Mouse (Mus musculus): ENCODE measurements around the gene Ptch2. TPM values are rescaled to one million over a fixed set of nuclear protein-coding genes. Genes with fewer than 3 reads are reported as not detected.

Ptch2 gene
- polyA plus RNA-seq, 1 experiment from 2014 or later = 7.1 TPM

DNA sequence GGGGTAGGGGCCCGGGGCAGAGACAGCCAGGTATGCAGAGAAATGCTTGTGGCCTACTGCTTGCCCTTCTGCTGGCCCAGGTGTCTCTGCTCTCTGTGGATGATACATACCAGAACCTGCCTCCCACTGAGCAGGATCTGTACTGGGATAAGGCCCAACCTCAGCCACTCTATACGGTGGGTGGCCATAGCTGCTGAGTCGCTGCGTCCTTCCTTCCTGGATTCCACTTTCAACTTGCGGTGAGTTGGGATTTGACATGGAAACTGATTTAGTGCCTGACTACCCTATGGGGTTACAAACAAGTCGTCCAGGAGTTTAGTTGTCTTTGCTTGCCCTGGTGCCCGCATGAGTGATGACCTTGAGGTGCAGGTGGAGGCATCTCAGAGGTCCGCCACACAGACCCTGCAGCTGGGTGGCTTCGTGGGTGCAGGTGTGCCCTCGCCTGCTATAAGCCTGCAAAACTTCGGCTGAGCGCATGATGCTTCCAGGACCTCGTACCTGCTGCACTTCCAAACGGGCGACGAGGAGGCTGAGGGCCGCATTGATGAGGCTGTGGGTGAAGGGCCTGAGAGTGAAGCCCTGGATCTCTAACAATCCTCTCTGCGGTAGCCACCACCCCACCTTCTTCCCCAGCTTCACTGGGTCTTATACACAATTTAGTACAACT lies 52.3 kb downstream of the Ptch2 start:
- Histone ChIP-seq H3K9ac (replicated peaks) (no peak overlapping the region), H3K4me3 (replicated peaks) (no peak overlapping the region), H3K4me2 (no peak overlapping the region), H3K9me3 (replicated peaks) (no peaks in the 10 kb centered on the region), H3K4me1 (peaks cover 9% of the 10 kb centered on the region), H3K27me3 (replicated peaks) (no peaks in the 10 kb centered on the region), H3K27ac (replicated peaks) (no peak overlapping the region), H3K36me3 (peaks cover 34% of the 10 kb centered on the region)
- WGBS = 88% methylated on average over 18 of the region's 18 CpGs
- no peak for ATAC-seq (ENCODE audit: low FRiP score)

GRCm38 (mm10) chr4:117148815-117149214 lies 52.9 kb downstream of the Ptch2 start:
- no peaks in the 10 kb centered on the region for H3K27me3 ChIP-seq (replicated peaks)
- H3K4me1 ChIP-seq = peaks cover 16% of the 10 kb centered on the region
- no peak overlapping the region for H3K4me2 ChIP-seq
- ATAC-seq (ENCODE audit: low FRiP score) = no peak
- no peaks in the 10 kb centered on the region for H3K9me3 ChIP-seq (replicated peaks)
- no peak overlapping the region for H3K27ac ChIP-seq (replicated peaks)
- peaks cover 40% of the 10 kb centered on the region for H3K36me3 ChIP-seq
- no peak overlapping the region for H3K4me3 ChIP-seq (replicated peaks)
- H3K9ac ChIP-seq (replicated peaks) = no peak overlapping the region
- 71% methylated on average over 24 of the region's 24 CpGs for WGBS

DNA sequence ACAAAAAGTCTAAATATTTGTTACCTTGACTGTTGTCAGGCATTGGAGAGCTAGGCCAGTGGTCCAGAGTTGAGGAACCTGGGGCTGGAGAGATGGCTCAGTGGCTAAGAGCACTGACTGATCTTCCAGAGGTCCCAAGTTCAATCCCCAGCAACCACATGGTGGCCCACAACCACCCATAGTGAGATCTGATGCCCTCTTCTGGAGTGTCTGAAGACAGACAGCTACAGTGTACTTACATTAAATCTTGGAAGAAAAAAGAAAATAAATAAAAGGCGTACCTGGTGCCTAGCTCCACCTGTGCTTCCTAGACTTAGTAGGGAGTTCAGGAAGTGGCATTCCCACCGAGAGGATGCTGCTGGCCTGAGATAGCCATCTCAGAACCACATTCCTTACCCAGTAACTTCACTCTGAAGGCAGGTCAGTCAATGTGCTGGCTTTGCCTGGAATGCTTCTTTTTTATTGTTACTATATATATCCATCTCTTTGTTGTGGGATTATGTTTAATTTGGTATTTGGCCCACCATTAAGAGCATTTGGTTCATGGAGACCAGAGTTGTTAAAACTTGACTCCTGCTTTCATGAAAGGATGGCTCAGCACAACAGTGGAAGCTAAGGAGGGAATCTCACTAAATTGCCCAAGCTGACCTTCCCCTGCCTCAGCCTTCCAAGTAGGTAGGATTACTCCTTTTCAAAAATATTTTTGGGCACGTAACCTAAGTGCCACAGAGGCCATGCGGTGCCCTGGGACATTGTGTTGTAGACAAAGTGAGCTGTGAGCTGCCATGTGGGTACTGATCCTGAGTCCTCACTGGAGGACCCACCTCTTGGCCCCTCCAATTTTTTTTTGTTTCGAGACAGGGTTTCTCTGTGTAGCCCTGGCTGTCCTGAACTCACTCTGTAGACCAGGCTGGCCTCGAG lies 53.7 kb downstream of the Ptch2 start:
- Histone ChIP-seq H3K9ac (replicated peaks) (no peak overlapping the region), H3K27me3 (replicated peaks) (no peaks in the 10 kb centered on the region), H3K4me3 (replicated peaks) (no peak overlapping the region), H3K4me1 (peaks cover 23% of the 10 kb centered on the region), H3K4me2 (no peak overlapping the region), H3K27ac (replicated peaks) (no peak overlapping the region), H3K9me3 (replicated peaks) (no peaks in the 10 kb centered on the region), H3K36me3 (peaks cover 45% of the 10 kb centered on the region)
- WGBS = 74% methylated on average over 6 of the region's 6 CpGs
- no peak for ATAC-seq (ENCODE audit: low FRiP score)

GRCm38 (mm10) chr4:117150212-117150733 lies 54.4 kb downstream of the Ptch2 start:
- Histone ChIP-seq H3K4me1 (peaks cover 30% of the 10 kb centered on the region), H3K9ac (replicated peaks) (no peak overlapping the region), H3K36me3 (peaks cover 45% of the 10 kb centered on the region), H3K27ac (replicated peaks) (no peak overlapping the region), H3K9me3 (replicated peaks) (no peaks in the 10 kb centered on the region), H3K4me2 (no peak overlapping the region), H3K27me3 (replicated peaks) (no peaks in the 10 kb centered on the region), H3K4me3 (replicated peaks) (no peak overlapping the region)
- 85% methylated on average over 6 of the region's 6 CpGs for WGBS
- no peak for ATAC-seq (ENCODE audit: low FRiP score)

- no peak overlapping the region for H3K4me2 ChIP-seq
- ATAC-seq (ENCODE audit: low FRiP score) = no peak
- H3K4me3 ChIP-seq (replicated peaks) = no peak overlapping the region
- H3K36me3 ChIP-seq = peaks cover 45% of the 10 kb centered on the region
- no peaks in the 10 kb centered on the region for H3K27me3 ChIP-seq (replicated peaks)
- no peak overlapping the region for H3K27ac ChIP-seq (replicated peaks)
- H3K4me1 ChIP-seq = peaks cover 30% of the 10 kb centered on the region
- no peak overlapping the region for H3K9ac ChIP-seq (replicated peaks)
- WGBS = 80% methylated on average over 1 of the region's 1 CpGs
- no peaks in the 10 kb centered on the region for H3K9me3 ChIP-seq (replicated peaks)
Observed at GRCm38 (mm10) chr4:117151416-117151815, 55.5 kb downstream of the Ptch2 start.

- Histone ChIP-seq H3K4me1 (peaks cover 30% of the 10 kb centered on the region), H3K9me3 (replicated peaks) (no peaks in the 10 kb centered on the region), H3K36me3 (peaks cover 45% of the 10 kb centered on the region), H3K27me3 (replicated peaks) (no peaks in the 10 kb centered on the region), H3K27ac (replicated peaks) (no peak overlapping the region), H3K4me3 (replicated peaks) (no peak overlapping the region), H3K9ac (replicated peaks) (no peak overlapping the region), H3K4me2 (no peak overlapping the region)
- no peak for ATAC-seq (ENCODE audit: low FRiP score)
- 83% methylated on average over 5 of the region's 5 CpGs for whole genome bisulfite sequencing
Observed at GRCm38 (mm10) chr4:117152714-117153113, 56.8 kb downstream of the Ptch2 start.

DNA sequence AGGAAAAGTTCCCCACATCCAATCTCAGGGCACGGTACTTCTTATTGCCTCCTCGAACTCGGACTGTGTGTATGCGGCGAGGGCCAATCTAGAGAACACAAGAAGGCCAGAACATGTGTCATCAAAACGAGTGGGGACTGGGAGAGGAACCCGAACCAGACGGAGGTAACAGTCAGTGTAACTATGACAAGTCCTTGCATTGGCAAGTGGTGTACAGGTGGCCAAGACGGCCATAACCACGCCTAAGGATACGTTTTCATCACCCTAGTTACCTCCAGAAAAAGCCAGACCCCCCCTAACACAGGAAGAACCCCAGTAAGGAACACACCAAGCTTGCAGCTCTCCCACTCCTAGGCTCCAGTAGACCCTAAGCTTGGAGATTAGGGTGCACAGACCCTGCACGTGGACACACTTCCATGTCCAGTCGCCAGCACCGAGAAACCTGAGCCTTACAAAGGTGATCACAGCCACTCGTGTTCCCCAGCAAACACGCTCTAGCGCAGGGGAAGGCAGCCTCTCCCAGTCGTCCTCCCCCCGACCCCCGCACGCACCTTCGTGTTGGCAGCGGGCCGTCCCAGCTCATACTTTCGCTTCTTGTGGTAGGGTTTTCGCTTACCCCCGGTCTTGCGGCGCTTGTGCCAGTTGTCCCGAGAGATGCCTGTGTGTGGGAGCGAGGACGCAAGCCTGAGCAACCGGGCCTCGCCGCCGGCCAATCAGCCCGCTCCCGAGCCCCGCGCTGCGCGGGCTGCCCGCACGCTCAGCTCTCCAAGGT lies 59.3 kb downstream of the Ptch2 start:
- Histone ChIP-seq H3K4me1 (peaks cover 30% of the 10 kb centered on the region), H3K9ac (replicated peaks) (peak overlapping the region; percentile 81), H3K4me2 (peak overlapping the region; percentile 82), H3K27ac (replicated peaks) (peak overlapping the region; percentile 89), H3K4me3 (replicated peaks) (peak overlapping the region; percentile 72), H3K36me3 (peaks cover 39% of the 10 kb centered on the region), H3K27me3 (replicated peaks) (no peaks in the 10 kb centered on the region), H3K9me3 (replicated peaks) (no peaks in the 10 kb centered on the region)
- 1% methylated on average over 44 of the region's 44 CpGs for WGBS
- ATAC-seq (ENCODE audit: low FRiP score) = peak; percentile 15; the same call in 1 of the 2 replicates

DNA sequence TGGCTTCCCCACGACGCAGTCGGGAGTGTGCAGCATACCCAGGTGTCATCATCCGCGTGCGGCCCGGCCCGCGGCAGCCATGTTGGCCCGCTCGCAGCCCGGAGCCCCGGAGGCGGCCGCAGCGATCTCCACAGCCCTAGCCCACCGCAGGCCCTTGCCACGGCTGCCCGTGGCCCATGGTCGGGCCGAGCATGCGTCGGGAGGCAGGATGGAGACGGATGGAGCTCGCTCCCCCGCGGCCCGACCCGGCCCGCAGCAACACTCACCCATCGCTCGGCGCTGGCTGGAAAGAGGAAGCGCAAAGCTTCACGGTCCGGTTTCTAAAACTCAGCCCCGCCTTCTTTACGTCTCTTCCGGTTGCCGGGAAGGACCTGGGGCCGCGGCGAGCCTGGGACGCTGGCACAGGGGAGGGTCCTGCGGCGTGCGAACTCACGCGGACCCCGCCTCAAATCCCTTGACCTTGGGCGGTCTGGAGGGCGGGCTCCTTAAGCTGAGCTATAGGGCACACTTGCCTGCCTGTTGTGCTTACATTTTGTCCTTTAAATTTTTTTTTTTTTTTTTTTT lies 60.0 kb downstream of the Ptch2 start, which contains the start of gene Rps8:
Gene Rps8 (minus strand): TSS at position 452 of the 564 bp plus-strand sequence.
- Histone ChIP-seq H3K27me3 (replicated peaks) (no peaks in the 10 kb centered on the region), H3K27ac (replicated peaks) (peak within 1 kb of the TSS; percentile 89), H3K4me3 (replicated peaks) (peak within 1 kb of the TSS; percentile 72), H3K4me1 (peaks cover 30% of the 10 kb centered on the region), H3K9ac (replicated peaks) (peak within 1 kb of the TSS; percentile 81), H3K4me2 (peak within 1 kb of the TSS; percentile 82), H3K9me3 (replicated peaks) (no peaks in the 10 kb centered on the region), H3K36me3 (peaks cover 32% of the 10 kb centered on the region)
- peak; percentile 95 for ATAC-seq (ENCODE audit: low FRiP score)
- under 1% methylated on average over 52 of the region's 52 CpGs for whole genome bisulfite sequencing

DNA sequence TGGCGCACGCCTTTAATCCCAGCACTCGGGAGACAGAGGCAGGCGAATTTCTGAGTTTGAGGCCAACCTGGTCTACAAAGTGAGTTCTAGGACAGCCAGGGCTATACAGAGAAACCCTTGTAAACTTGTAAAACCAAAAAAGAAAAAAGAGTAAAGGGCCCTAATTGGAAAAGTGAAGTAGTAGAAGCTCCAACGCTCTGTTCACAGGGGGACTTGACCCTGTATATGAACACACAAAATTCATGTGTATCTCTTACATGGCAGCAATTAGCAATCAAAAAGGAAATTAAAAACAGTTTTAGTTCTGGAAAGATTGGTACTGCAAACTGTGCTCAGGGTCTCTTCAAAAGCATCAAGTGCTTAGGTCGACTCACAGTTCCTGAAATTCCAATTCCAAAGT lies 60.5 kb downstream of the Ptch2 start:
- WGBS = 27% methylated on average over 6 of the region's 6 CpGs
- H3K4me1 ChIP-seq = peaks cover 30% of the 10 kb centered on the region
- H3K4me2 ChIP-seq = peak overlapping the region; percentile 82
- peak overlapping the region; percentile 72 for H3K4me3 ChIP-seq (replicated peaks)
- H3K36me3 ChIP-seq = peaks cover 27% of the 10 kb centered on the region
- peak overlapping the region; percentile 89 for H3K27ac ChIP-seq (replicated peaks)
- H3K9me3 ChIP-seq (replicated peaks) = no peaks in the 10 kb centered on the region
- no peaks in the 10 kb centered on the region for H3K27me3 ChIP-seq (replicated peaks)
- peak overlapping the region; percentile 81 for H3K9ac ChIP-seq (replicated peaks)
- ATAC-seq (ENCODE audit: low FRiP score) = no peak

- no peak for ATAC-seq (ENCODE audit: low FRiP score)
- no peaks in the 10 kb centered on the region for H3K9me3 ChIP-seq (replicated peaks)
- no peak overlapping the region for H3K9ac ChIP-seq (replicated peaks)
- no peak overlapping the region for H3K4me3 ChIP-seq (replicated peaks)
- WGBS = 80% methylated on average over 10 of the region's 10 CpGs
- H3K27me3 ChIP-seq (replicated peaks) = no peaks in the 10 kb centered on the region
- no peak overlapping the region for H3K27ac ChIP-seq (replicated peaks)
- H3K4me1 ChIP-seq = peaks cover 6% of the 10 kb centered on the region
- H3K36me3 ChIP-seq = no peaks in the 10 kb centered on the region
- H3K4me2 ChIP-seq = no peak overlapping the region
Observed at GRCm38 (mm10) chr4:117159666-117160065, 63.8 kb downstream of the Ptch2 start.

- Histone ChIP-seq H3K27ac (replicated peaks) (no peak overlapping the region), H3K4me2 (no peak overlapping the region), H3K4me3 (replicated peaks) (no peak overlapping the region), H3K9ac (replicated peaks) (0 out of 2 replicates have a peak overlapping the region, but pooled peaks have one; percentile 5), H3K9me3 (replicated peaks) (no peaks in the 10 kb centered on the region), H3K27me3 (replicated peaks) (no peaks in the 10 kb centered on the region), H3K4me1 (no peaks in the 10 kb centered on the region), H3K36me3 (no peaks in the 10 kb centered on the region)
- WGBS = 61% methylated on average over 4 of the region's 4 CpGs
- ATAC-seq (ENCODE audit: low FRiP score) = peak; percentile 51; the same call in 1 of the 2 replicates
Observed at GRCm38 (mm10) chr4:117161183-117161582, 65.3 kb downstream of the Ptch2 start.

All from neural tube, embryonic 15.5 days (tissue).